Mouse (Mus musculus) midbrain, embryonic 12.5 days (tissue): ENCODE data around the gene Ect2l. TPM values are rescaled to one million over a fixed set of nuclear protein-coding genes. Genes with fewer than 3 reads are reported as not detected.

ENCODE experiments used
- ATAC-seq: fragments of 200-750 bp; cut with Nextera tagmentation; 2 replicates; pipeline ENCODE4 v1.8.0; 2017; ENCODE audit warnings: low read depth, moderate TSS enrichment, moderate library complexity; ENCODE audit not compliant: low FRiP score
- H3K27ac ChIP-seq: fragments of 300-500 bp; sonication (generic); replicated peaks from 2 replicates; pipeline ENCODE4 v1.5.1; 2016; ENCODE audit warnings: mild to moderate bottlenecking
- H3K27me3 ChIP-seq: fragments of 300-500 bp; sonication (generic); 2 replicates; pipeline ENCODE4 v1.6.1; 2016; ENCODE audit warnings: mild to moderate bottlenecking
- H3K36me3 ChIP-seq: fragments of 300-500 bp; sonication (generic); 2 replicates; pipeline ENCODE4 v1.6.1; 2016
- H3K4me1 ChIP-seq: fragments of 300-500 bp; sonication (generic); 2 replicates; pipeline ENCODE4 v1.6.1; 2016
- H3K4me2 ChIP-seq: fragments of 300-500 bp; sonication (generic); replicated peaks from 2 replicates; pipeline ENCODE4 v1.6.1; 2016; ENCODE audit warnings: mild to moderate bottlenecking, moderate library complexity
- H3K4me3 ChIP-seq: fragments of 300-500 bp; sonication (generic); 2 replicates; pipeline ENCODE4 v1.5.1; 2016; ENCODE audit warnings: mild to moderate bottlenecking
- H3K9ac ChIP-seq: fragments of 300-500 bp; sonication (generic); replicated peaks from 2 replicates; pipeline ENCODE4 v1.6.1; 2016; ENCODE audit warnings: mild to moderate bottlenecking, moderate library complexity
- H3K9me3 ChIP-seq: fragments of 300-500 bp; sonication (generic); 2 replicates; pipeline ENCODE4 v1.6.1; 2016; ENCODE audit warnings: mild to moderate bottlenecking
- WGBS: fragments of 180-500 bp; shearing (Covaris S2); methylation state at CpG from one replicate; pipeline ENCODE4 v1.1.7; 2016; 5-methylcytosine and 5-hydroxymethylcytosine counted together
- polyA plus RNA-seq: library from polyadenylated mRNA; unstranded; fragments of >200 nt; fragmentation: Nextera tagmentation; extraction: Ambion mirVana; gene quantifications from 2 replicates; pipeline ENCODE4 v1.2.1, GENCODE M21; 2016

Gene Ect2l
- polyA plus RNA-seq, 1 experiment from 2014 or later: 0.37 TPM

- H3K4me3 ChIP-seq: no peak overlapping the region
- H3K27me3 ChIP-seq: 0 out of 2 replicates have a peak, but pooled peaks cover 3% of the 10 kb centered on the region
- H3K4me2 ChIP-seq: no peak overlapping the region
- ATAC-seq: no peak
- H3K36me3 ChIP-seq: no peaks in the 10 kb centered on the region
- no peaks in the 10 kb centered on the region for H3K9me3 ChIP-seq
- WGBS: 83% methylated on average over 6 of the region's 6 CpGs
- H3K4me1 ChIP-seq: peaks cover 3% of the 10 kb centered on the region
- no peak overlapping the region for H3K9ac ChIP-seq
- no peak overlapping the region for H3K27ac ChIP-seq
Measured at GRCm38 (mm10) chr10:18210119-18210518, 571 bp downstream of the Ect2l start.

DNA sequence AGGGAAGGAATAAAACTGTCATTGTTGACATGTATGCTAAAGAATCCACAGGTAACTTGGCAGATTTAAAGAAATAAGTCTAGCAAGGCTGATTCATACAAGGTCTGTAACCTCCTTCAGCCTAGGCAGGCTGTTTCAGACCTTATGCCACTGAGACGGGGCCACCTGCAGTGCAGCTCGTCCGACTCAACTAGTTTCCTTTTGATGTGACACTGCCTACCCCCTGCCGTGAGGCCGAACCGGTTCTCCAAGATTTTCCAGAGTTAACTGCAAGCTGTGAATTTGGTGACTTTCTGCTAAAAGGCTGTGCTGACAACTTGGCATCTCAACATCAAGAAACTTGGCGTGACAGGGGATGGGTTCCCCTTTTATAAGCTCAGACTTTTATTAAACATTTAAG, 6.6 kb downstream of the Ect2l start:
- Histone ChIP-seq H3K4me1 (peaks cover 5% of the 10 kb centered on the region), H3K27ac (no peak overlapping the region), H3K4me2 (no peak overlapping the region), H3K36me3 (no peaks in the 10 kb centered on the region), H3K4me3 (no peak overlapping the region), H3K9ac (no peak overlapping the region), H3K27me3 (0 out of 2 replicates have a peak, but pooled peaks cover 3% of the 10 kb centered on the region), H3K9me3 (no peaks in the 10 kb centered on the region)
- WGBS: 6% methylated on average over 7 of the region's 7 CpGs
- ATAC-seq: no peak

GRCm38 (mm10) chr10:18202401-18202800, 8.3 kb downstream of the Ect2l start:
- WGBS: 83% methylated on average over 3 of the region's 3 CpGs
- no peak overlapping the region for H3K27ac ChIP-seq
- H3K9me3 ChIP-seq: no peaks in the 10 kb centered on the region
- no peak overlapping the region for H3K4me3 ChIP-seq
- no peaks in the 10 kb centered on the region for H3K27me3 ChIP-seq
- no peak overlapping the region for H3K4me2 ChIP-seq
- H3K4me1 ChIP-seq: peaks cover 5% of the 10 kb centered on the region
- no peak for ATAC-seq
- no peak overlapping the region for H3K9ac ChIP-seq
- H3K36me3 ChIP-seq: no peaks in the 10 kb centered on the region

- ATAC-seq: no peak
- Histone ChIP-seq H3K4me1 (peaks cover 5% of the 10 kb centered on the region), H3K4me2 (no peak overlapping the region), H3K27ac (no peak overlapping the region), H3K27me3 (no peaks in the 10 kb centered on the region), H3K4me3 (no peak overlapping the region), H3K36me3 (no peaks in the 10 kb centered on the region), H3K9ac (no peak overlapping the region), H3K9me3 (no peaks in the 10 kb centered on the region)
- WGBS: 61% methylated on average over 9 of the region's 9 CpGs
Measured at GRCm38 (mm10) chr10:18200656-18201055, 10.0 kb downstream of the Ect2l start.

DNA sequence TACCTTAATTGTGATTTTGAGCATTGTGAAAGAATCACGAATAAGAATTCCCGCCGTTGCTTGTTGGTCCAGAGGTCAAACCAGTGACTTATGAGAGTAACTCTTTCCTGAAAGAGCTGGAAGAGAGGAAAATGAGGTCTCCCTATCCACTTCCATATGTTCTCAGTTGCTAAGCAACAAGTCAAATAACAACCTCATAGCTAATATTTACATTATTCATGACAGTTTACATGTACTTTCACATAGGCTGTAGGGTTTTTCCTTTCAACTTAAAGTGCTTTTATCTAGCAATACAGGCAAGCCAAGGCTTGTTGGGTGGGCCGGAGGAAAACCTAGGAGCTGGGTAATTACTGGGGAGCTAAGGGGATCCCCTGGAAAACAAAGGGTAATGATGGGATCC, 10.8 kb downstream of the Ect2l start:
- no peaks in the 10 kb centered on the region for H3K27me3 ChIP-seq
- no peak overlapping the region for H3K27ac ChIP-seq
- H3K4me3 ChIP-seq: no peak overlapping the region
- H3K9me3 ChIP-seq: no peaks in the 10 kb centered on the region
- H3K36me3 ChIP-seq: no peaks in the 10 kb centered on the region
- 69% methylated on average over 4 of the region's 4 CpGs for WGBS
- no peak overlapping the region for H3K9ac ChIP-seq
- ATAC-seq: no peak
- peaks cover 5% of the 10 kb centered on the region for H3K4me1 ChIP-seq
- H3K4me2 ChIP-seq: no peak overlapping the region

GRCm38 (mm10) chr10:18198286-18199015, 12.2 kb downstream of the Ect2l start:
- Histone ChIP-seq H3K9me3 (no peaks in the 10 kb centered on the region), H3K4me2 (no peak overlapping the region), H3K4me1 (no peaks in the 10 kb centered on the region; the same call in 1 of the 2 replicates), H3K27me3 (no peaks in the 10 kb centered on the region), H3K27ac (no peak overlapping the region), H3K9ac (no peak overlapping the region), H3K36me3 (no peaks in the 10 kb centered on the region), H3K4me3 (no peak overlapping the region)
- no peak for ATAC-seq
- 86% methylated on average over 5 of the region's 5 CpGs for WGBS

GRCm38 (mm10) chr10:18197206-18197979, 13.3 kb downstream of the Ect2l start:
- Histone ChIP-seq H3K9me3 (no peaks in the 10 kb centered on the region), H3K4me1 (no peaks in the 10 kb centered on the region; the same call in 1 of the 2 replicates), H3K27ac (no peak overlapping the region), H3K9ac (no peak overlapping the region), H3K27me3 (no peaks in the 10 kb centered on the region), H3K4me2 (peak overlapping the region; percentile 33), H3K36me3 (no peaks in the 10 kb centered on the region), H3K4me3 (0 out of 2 replicates have a peak overlapping the region, but pooled peaks have one; percentile 9)
- 61% methylated on average over 14 of the region's 14 CpGs for WGBS
- peak; percentile 50; the same call in 1 of the 2 replicates for ATAC-seq

DNA sequence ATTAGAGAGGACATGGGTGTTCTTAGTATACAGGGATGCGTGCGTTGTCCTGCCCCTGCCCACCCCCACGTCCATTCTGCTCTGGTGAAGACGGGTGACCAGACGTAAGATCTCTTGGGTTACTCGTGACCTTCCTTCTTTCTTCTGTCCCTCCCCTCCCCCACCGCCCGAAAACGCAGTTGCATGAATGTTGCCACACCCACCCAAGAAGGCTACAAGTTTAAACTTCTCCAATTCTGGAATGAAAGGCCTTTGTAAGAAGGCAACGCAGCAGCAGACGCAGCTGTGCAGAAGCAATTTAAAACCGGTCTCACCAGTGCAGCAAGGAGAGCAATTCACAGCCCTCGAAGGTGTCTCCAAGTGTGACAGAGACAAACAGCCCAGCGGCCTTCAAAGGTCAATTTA, 16.0 kb downstream of the Ect2l start:
- H3K9me3 ChIP-seq: no peaks in the 10 kb centered on the region
- no peak overlapping the region for H3K27ac ChIP-seq
- WGBS: 79% methylated on average over 14 of the region's 14 CpGs
- ATAC-seq: no peak
- H3K9ac ChIP-seq: no peak overlapping the region
- no peaks in the 10 kb centered on the region for H3K36me3 ChIP-seq
- no peak overlapping the region for H3K4me3 ChIP-seq
- no peaks in the 10 kb centered on the region for H3K4me1 ChIP-seq
- no peak overlapping the region for H3K4me2 ChIP-seq
- no peaks in the 10 kb centered on the region for H3K27me3 ChIP-seq

- no peaks in the 10 kb centered on the region for H3K9me3 ChIP-seq
- H3K4me1 ChIP-seq: no peaks in the 10 kb centered on the region
- no peaks in the 10 kb centered on the region for H3K27me3 ChIP-seq
- H3K36me3 ChIP-seq: no peaks in the 10 kb centered on the region
- H3K4me3 ChIP-seq: no peak overlapping the region
- no peak for ATAC-seq
- H3K27ac ChIP-seq: no peak overlapping the region
- H3K4me2 ChIP-seq: no peak overlapping the region
- H3K9ac ChIP-seq: no peak overlapping the region
- WGBS: 89% methylated on average over 11 of the region's 11 CpGs
Measured at GRCm38 (mm10) chr10:18194156-18194555, 16.5 kb downstream of the Ect2l start.

DNA sequence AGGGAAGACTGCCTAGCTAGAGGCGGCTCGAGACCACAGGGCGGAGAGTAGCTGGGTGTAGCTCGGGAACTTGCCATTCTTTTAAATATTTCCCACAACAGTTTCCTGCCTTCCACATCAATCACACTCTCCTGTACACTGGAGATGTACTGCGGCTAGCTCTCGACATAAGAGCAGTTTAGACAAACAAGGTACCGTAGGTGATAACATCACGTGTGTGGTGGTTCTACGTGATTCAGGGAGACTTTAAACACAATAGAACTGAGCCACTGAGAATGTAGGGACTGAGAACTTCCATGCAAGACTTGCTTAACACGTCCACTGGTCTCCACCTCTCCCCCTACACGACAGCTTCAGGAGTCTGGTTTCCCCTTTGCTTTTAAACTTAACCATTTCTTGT, 17.5 kb downstream of the Ect2l start:
- Histone ChIP-seq H3K4me2 (no peak overlapping the region), H3K27ac (no peak overlapping the region), H3K9me3 (no peaks in the 10 kb centered on the region), H3K9ac (no peak overlapping the region), H3K27me3 (no peaks in the 10 kb centered on the region), H3K4me1 (no peaks in the 10 kb centered on the region), H3K4me3 (no peak overlapping the region), H3K36me3 (no peaks in the 10 kb centered on the region)
- ATAC-seq: no peak
- WGBS: 87% methylated on average over 11 of the region's 11 CpGs

GRCm38 (mm10) chr10:18191706-18192105, 19.0 kb downstream of the Ect2l start:
- Histone ChIP-seq H3K4me1 (no peaks in the 10 kb centered on the region), H3K27me3 (no peaks in the 10 kb centered on the region), H3K9me3 (no peaks in the 10 kb centered on the region), H3K4me3 (no peak overlapping the region), H3K9ac (no peak overlapping the region), H3K36me3 (no peaks in the 10 kb centered on the region), H3K27ac (no peak overlapping the region), H3K4me2 (no peak overlapping the region)
- no peak for ATAC-seq
- 77% methylated on average over 8 of the region's 8 CpGs for WGBS

DNA sequence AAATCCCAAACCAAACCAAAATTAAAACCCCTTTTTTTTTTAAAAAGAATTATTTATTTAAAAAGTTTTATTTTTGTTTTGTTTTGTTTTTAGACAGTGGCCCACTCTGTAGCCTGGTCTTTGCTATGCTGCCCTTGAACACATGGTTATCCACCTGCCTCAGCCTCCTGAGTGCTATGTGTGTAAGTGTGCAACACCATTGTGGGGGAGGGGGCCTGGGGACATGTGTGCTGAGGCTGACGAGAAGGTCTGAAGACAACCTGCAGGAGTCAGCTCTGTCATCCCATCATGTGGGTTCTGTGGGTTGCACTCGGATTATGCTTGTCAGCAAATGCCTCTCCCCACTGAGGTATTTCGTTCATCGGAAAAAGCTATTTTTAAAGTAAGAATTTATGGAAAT, 21.2 kb downstream of the Ect2l start:
- 80% methylated on average over 4 of the region's 4 CpGs for WGBS
- Histone ChIP-seq H3K27me3 (no peaks in the 10 kb centered on the region), H3K27ac (no peak overlapping the region), H3K4me2 (no peak overlapping the region), H3K4me3 (no peak overlapping the region), H3K36me3 (no peaks in the 10 kb centered on the region), H3K4me1 (no peaks in the 10 kb centered on the region), H3K9me3 (no peaks in the 10 kb centered on the region), H3K9ac (no peak overlapping the region)
- no peak for ATAC-seq
